In genomic region chr10:25061402-25062055, GRCm38 (mm10) we compare ENCODE assay signal across 13 mouse cellular contexts.
A peak's percentile ranks its signal among the peaks of the same experiment; 100 is the strongest.
DNase-seq lines count a peak whose midpoint lies in the region; ATAC-seq lines count a peak whose summit lies in the region.
"Had no signal": no experiment of that assay in that cellular context is flagged by ENCODE, and none has a peak within 500 bp of the region (broad histone marks: within the 10 kb centered on the region; RNA-seq: fewer than 3 reads in every experiment).

No protein-coding gene starts in this region.

- H3K4me1 ChIP-seq in heart, embryonic 14.5 days (ENCODE audit: control insufficient read depth in 2 of 2, insufficient read depth in 2 of 2, low read length in 2 of 2) = peaks cover 10 to 12% of the 10 kb centered on the region in 2 experiments; a peak in 3 of 4 replicates

- H3K9me3 ChIP-seq in heart, embryonic 14.5 days (ENCODE audit: control insufficient read depth, low read length) = no peaks in the 10 kb centered on the region

- H3K27me3 ChIP-seq in heart, embryonic 14.5 days (ENCODE audit: control insufficient read depth, insufficient read depth, low read length) = no peaks in the 10 kb centered on the region

- H3K4me2 ChIP-seq in heart, embryonic 14.5 days (ENCODE audit: low read length) = peak overlapping the region; percentile 6; the same call in 1 of the 2 replicates

- no peak for DNase-seq in heart, adult 9 months (ENCODE audit: low spot score in 2 of 2)
- peak; percentile 52 for DNase-seq in thymus, postnatal 0 days (ENCODE audit: low spot score)
- no peak for DNase-seq in thymus, postnatal 10 days (ENCODE audit: low spot score in 2 of 2)
- DNase-seq in heart, postnatal 4 days = peak; percentile 11
- DNase-seq in retina, postnatal 1 day = peak; percentile 6
- DNase-seq in urinary bladder, adult 2 months (ENCODE audit: low spot score) = no peak
- no peak for DNase-seq in gastrocnemius, adult 18-20 months (ENCODE audit: low spot score)
- DNase-seq: cerebellum, postnatal 14 days; kidney, adult 8-10 months; left cerebral cortex, postnatal 4 days; midbrain, embryonic 14.5 days had no signal

- H3K4me3 ChIP-seq in heart, embryonic 14.5 days (ENCODE audit: control insufficient read depth in 1 of 2, insufficient read depth in 1 of 2, low read depth in 1 of 2, low read length in 2 of 2) = no peak overlapping the region
- H3K4me3 ChIP-seq: erythroblast, embryonic 14.5 days had no signal

- H3K36me3 ChIP-seq in heart, embryonic 14.5 days (ENCODE audit: control insufficient read depth, insufficient read depth, low read length) = no peaks in the 10 kb centered on the region

- no peak overlapping the region for H3K9ac ChIP-seq in heart, embryonic 14.5 days (ENCODE audit: low read length)

- 11% methylated on average over 13 of the region's 13 CpGs for WGBS in heart, embryonic 14.5 days

- peak; percentile 61; the same call in 1 of the 2 replicates for ATAC-seq in heart, embryonic 14.5 days (ENCODE audit: insufficient number of reproducible peaks, insufficient read depth, low FRiP score, low read depth)

- H3K27ac ChIP-seq in heart, embryonic 14.5 days (replicated peaks in 1 of 2; ENCODE audit: control insufficient read depth in 1 of 2, insufficient read depth in 1 of 2, low read depth in 2 of 2, low read length in 2 of 2) = peak overlapping the region; percentile 21 to 75; a peak in 2 of 4 replicates

Comparison
In these comparisons a context has a peak if more than half of its experiments do, and no peak if none do; other contexts are left out.
1. DNase-seq: peak in thymus, postnatal 0 days (single experiment), heart, postnatal 4 days (single experiment) and retina, postnatal 1 day (single experiment); none in heart, adult 9 months (0 of 2), thymus, postnatal 10 days (0 of 2), urinary bladder, adult 2 months (single experiment) and gastrocnemius, adult 18-20 months (single experiment).